8 mouse cellular contexts compared by ENCODE assay signal in genomic region chr4:130308231-130309081, GRCm38 (mm10). TPM values are rescaled to one million over a fixed set of nuclear protein-coding genes. Genes with fewer than 3 reads are reported as not detected.
A peak's percentile ranks its signal among the peaks of the same experiment; 100 is the strongest.
DNase-seq lines count a peak whose midpoint lies in the region; ATAC-seq lines count a peak whose summit lies in the region.

TSS of gene Fabp3 (plus strand) at chr4:130308595.
TSS of gene Gm10570 (minus strand) at chr4:130308674.

- peaks cover 12% of the 10 kb centered on the region for H3K36me3 ChIP-seq in midbrain, embryonic 13.5 days

- under 1% methylated on average over 52 of the region's 52 CpGs for WGBS in midbrain, embryonic 13.5 days

- peak within 1 kb of the TSS; percentile 56 for H3K4me3 ChIP-seq in midbrain, embryonic 13.5 days (replicated peaks)

- peak within 1 kb of the TSS; percentile 87 for H3K4me2 ChIP-seq in midbrain, embryonic 13.5 days (replicated peaks)

- peaks cover 45% of the 10 kb centered on the region for H3K27me3 ChIP-seq in midbrain, embryonic 13.5 days

- ATAC-seq in midbrain, embryonic 13.5 days, result peak; percentile 73

- no peaks in the 10 kb centered on the region for H3K9me3 ChIP-seq in midbrain, embryonic 13.5 days

- intact Hi-C loops in left cerebral cortex, postnatal 4 days (cut with DNase I), result no loop called here

- H3K9ac ChIP-seq in midbrain, embryonic 13.5 days (replicated peaks), result peak within 1 kb of the TSS; percentile 78

- H3K27ac ChIP-seq in midbrain, embryonic 13.5 days, result peak within 1 kb of the TSS; percentile 21; the same call in 1 of the 2 replicates

- peaks cover 29% of the 10 kb centered on the region for H3K4me1 ChIP-seq in midbrain, embryonic 13.5 days (replicated peaks)

- DNase-seq in adrenal gland, adult (ENCODE audit: inconsistent age in 2 of 2, low spot score in 1 of 2), result peak; percentile 49 to 76
- no peak for DNase-seq in adrenal gland, adult 8-10 months
- peak; percentile 61 for DNase-seq in embryo, embryonic 9.5 days (ENCODE audit: extremely low spot score)
- DNase-seq in heart, adult 11 months, result peak; percentile 98
- peak; percentile 71 for DNase-seq in kidney, adult 11 months
- DNase-seq in left cerebral cortex, postnatal 4 days, result peak; percentile 53
- peak; percentile 74 for DNase-seq in testis, postnatal 10 days (ENCODE audit: low spot score)

RNA-seq across cellular contexts. Expression of gene Fabp3, which starts in this region (rescaled TPM):
- total RNA-seq in adrenal gland, adult 8-10 months (2022), result 10 to 100 TPM in 3 of 4 experiments, 1 to 10 TPM in 1; 10.0 to 66.6 (median 44.7) TPM
- 100 to 1,000 TPM; 192 to 199 TPM for total RNA-seq in left cerebral cortex, postnatal 4 days (2021)
- 103 and 116 TPM in 2 replicates for polyA plus RNA-seq in midbrain, embryonic 13.5 days (2015; fragmentation: Nextera tagmentation; extraction: Ambion mirVana)

RNA-seq across cellular contexts. Expression of gene Gm10570, which starts in this region (rescaled TPM):
- total RNA-seq in adrenal gland, adult 8-10 months (2022), result under 1 TPM in 1 of 4 experiments, not detected in 3; 0.86 TPM
- 1 to 10 TPM; 1.0 to 1.7 TPM for total RNA-seq in left cerebral cortex, postnatal 4 days (2021)
- polyA plus RNA-seq in midbrain, embryonic 13.5 days (2015; fragmentation: Nextera tagmentation; extraction: Ambion mirVana), result 0.58 and 0.59 TPM in 2 replicates
